Mouse (Mus musculus): ENCODE measurements around the gene Bcl2l12. TPM values are rescaled to one million over a fixed set of nuclear protein-coding genes. Genes with fewer than 3 reads are reported as not detected.

Gene Bcl2l12
- total RNA-seq (2014; rRNA removed; ENCODE audit: low replicate concordance) (20.3 and 22.0 TPM in 2 replicates), polyA plus RNA-seq (2015; fragmentation: Nextera tagmentation; extraction: Ambion mirVana) (25.5 and 27.5 TPM in 2 replicates)

- H3K4me3 ChIP-seq (ENCODE audit: low read depth, low read length), result peak within 1 kb of the TSS; percentile 75
- no peak for TF ChIP-seq CTCF (IDR thresholded peaks at IDR 0.05; ENCODE audit: low read depth)
- peak within 1 kb of the TSS; percentile 73 for H3K4me2 ChIP-seq (ENCODE audit: low read depth, low read length)
- ATAC-seq (ENCODE audit: insufficient read depth, low read depth) (no peak; the same call in 1 of the 2 replicates), DNase-seq (ENCODE audit: low spot score) (no peak)
- peak within 1 kb of the TSS; percentile 83 for H3K27ac ChIP-seq (ENCODE audit: low read depth)
- H3K36me3 ChIP-seq (replicated peaks; ENCODE audit: control insufficient read depth, insufficient read depth, low read length), result peaks cover 49% of the 10 kb centered on the region
- H3K4me1 ChIP-seq (ENCODE audit: control insufficient read depth, insufficient read depth), result peaks cover 17% of the 10 kb centered on the region
- 2% methylated on average over 18 of the region's 18 CpGs for WGBS
- H3K9ac ChIP-seq (replicated peaks; ENCODE audit: low read depth, low read length), result peak within 1 kb of the TSS; percentile 78
- no peaks in the 10 kb centered on the region for H3K9me3 ChIP-seq (replicated peaks; ENCODE audit: control insufficient read depth, low read length)
- no peaks in the 10 kb centered on the region for H3K27me3 ChIP-seq (ENCODE audit: control insufficient read depth, insufficient read depth, low read length)
Measured at GRCm38 (mm10) chr7:44998501-44998955, at the start of gene Bcl2l12. Gene Bcl2l12 (minus strand): TSS chr7:44998712.

- WGBS, result 98% methylated on average over 14 of the region's 14 CpGs
Measured at GRCm38 (mm10) chr7:45047491-45047890, 49.0 kb upstream of the Bcl2l12 start.

GRCm38 (mm10) chr7:45046853-45047350 lies 48.4 kb upstream of the Bcl2l12 start:
- peaks cover 10% of the 10 kb centered on the region for H3K4me1 ChIP-seq (ENCODE audit: control insufficient read depth, insufficient read depth)
- no peak overlapping the region for H3K4me3 ChIP-seq (ENCODE audit: low read depth, low read length)
- H3K27ac ChIP-seq (ENCODE audit: low read depth), result no peak overlapping the region
- ATAC-seq (ENCODE audit: insufficient read depth, low read depth), result no peak
- TF ChIP-seq EP300 (IDR thresholded peaks at IDR 0.05; ENCODE audit: low read depth) (no peak), CTCF (IDR thresholded peaks at IDR 0.05; ENCODE audit: low read depth) (no peak)
- no peak for DNase-seq (ENCODE audit: low spot score)
- WGBS, result 93% methylated on average over 26 of the region's 26 CpGs
- no peak overlapping the region for H3K4me2 ChIP-seq (ENCODE audit: low read depth, low read length)
- no peak overlapping the region for H3K9ac ChIP-seq (replicated peaks; ENCODE audit: low read depth, low read length)
- H3K9me3 ChIP-seq (replicated peaks; ENCODE audit: control insufficient read depth, low read length), result no peaks in the 10 kb centered on the region
- no peaks in the 10 kb centered on the region for H3K27me3 ChIP-seq (ENCODE audit: control insufficient read depth, insufficient read depth, low read length)
- H3K36me3 ChIP-seq (replicated peaks; ENCODE audit: control insufficient read depth, insufficient read depth, low read length), result peaks cover 88% of the 10 kb centered on the region

More at GRCm38 (mm10) chr7:45047491-45047890, 49.0 kb upstream of the Bcl2l12 start:
- no peaks in the 10 kb centered on the region for H3K27me3 ChIP-seq (ENCODE audit: control insufficient read depth, insufficient read depth, low read length)
- no peak for ATAC-seq (ENCODE audit: insufficient read depth, low read depth)
- no peak overlapping the region for H3K9ac ChIP-seq (replicated peaks; ENCODE audit: low read depth, low read length)
- DNase-seq (ENCODE audit: low spot score), result no peak
- no peaks in the 10 kb centered on the region for H3K9me3 ChIP-seq (replicated peaks; ENCODE audit: control insufficient read depth, low read length)
- TF ChIP-seq EP300 (IDR thresholded peaks at IDR 0.05; ENCODE audit: low read depth), result no peak
- TF ChIP-seq CTCF (IDR thresholded peaks at IDR 0.05; ENCODE audit: low read depth), result no peak
- H3K36me3 ChIP-seq (replicated peaks; ENCODE audit: control insufficient read depth, insufficient read depth, low read length), result peaks cover 83% of the 10 kb centered on the region
- H3K4me3 ChIP-seq (ENCODE audit: low read depth, low read length), result no peak overlapping the region
- H3K4me1 ChIP-seq (ENCODE audit: control insufficient read depth, insufficient read depth), result peaks cover 14% of the 10 kb centered on the region
- H3K4me2 ChIP-seq (ENCODE audit: low read depth, low read length), result no peak overlapping the region
- H3K27ac ChIP-seq (ENCODE audit: low read depth), result no peak overlapping the region

- Histone ChIP-seq H3K27ac (ENCODE audit: low read depth) (no peak overlapping the region), H3K4me2 (ENCODE audit: low read depth, low read length) (no peak overlapping the region), H3K27me3 (ENCODE audit: control insufficient read depth, insufficient read depth, low read length) (no peaks in the 10 kb centered on the region), H3K4me3 (ENCODE audit: low read depth, low read length) (no peak overlapping the region), H3K4me1 (ENCODE audit: control insufficient read depth, insufficient read depth) (no peaks in the 10 kb centered on the region), H3K9me3 (replicated peaks; ENCODE audit: control insufficient read depth, low read length) (no peaks in the 10 kb centered on the region), H3K36me3 (replicated peaks; ENCODE audit: control insufficient read depth, insufficient read depth, low read length) (peaks cover 99% of the 10 kb centered on the region), H3K9ac (replicated peaks; ENCODE audit: low read depth, low read length) (no peak overlapping the region)
- TF ChIP-seq CTCF (IDR thresholded peaks at IDR 0.05; ENCODE audit: low read depth) (no peak), EP300 (IDR thresholded peaks at IDR 0.05; ENCODE audit: low read depth) (no peak)
- ATAC-seq (ENCODE audit: insufficient read depth, low read depth) (no peak), DNase-seq (ENCODE audit: low spot score) (no peak)
- WGBS, result 93% methylated on average over 22 of the region's 22 CpGs
Measured at GRCm38 (mm10) chr7:45045741-45046140, 47.2 kb upstream of the Bcl2l12 start.

- no peak overlapping the region for H3K4me2 ChIP-seq (ENCODE audit: low read depth, low read length)
- H3K9ac ChIP-seq (replicated peaks; ENCODE audit: low read depth, low read length), result no peak overlapping the region
- WGBS, result 94% methylated on average over 14 of the region's 14 CpGs
- no peak for TF ChIP-seq CTCF (IDR thresholded peaks at IDR 0.05; ENCODE audit: low read depth)
- H3K4me1 ChIP-seq (ENCODE audit: control insufficient read depth, insufficient read depth), result no peaks in the 10 kb centered on the region
- H3K27me3 ChIP-seq (ENCODE audit: control insufficient read depth, insufficient read depth, low read length), result no peaks in the 10 kb centered on the region
- ATAC-seq (ENCODE audit: insufficient read depth, low read depth), result no peak
- DNase-seq (ENCODE audit: low spot score), result no peak
- no peak overlapping the region for H3K27ac ChIP-seq (ENCODE audit: low read depth)
- no peaks in the 10 kb centered on the region for H3K9me3 ChIP-seq (replicated peaks; ENCODE audit: control insufficient read depth, low read length)
- H3K36me3 ChIP-seq (replicated peaks; ENCODE audit: control insufficient read depth, insufficient read depth, low read length), result peaks cover 98% of the 10 kb centered on the region
- no peak overlapping the region for H3K4me3 ChIP-seq (ENCODE audit: low read depth, low read length)
Measured at GRCm38 (mm10) chr7:45043307-45043706, 44.8 kb upstream of the Bcl2l12 start.

- Histone ChIP-seq H3K9me3 (replicated peaks; ENCODE audit: control insufficient read depth, low read length) (no peaks in the 10 kb centered on the region), H3K27ac (ENCODE audit: low read depth) (no peak overlapping the region), H3K27me3 (ENCODE audit: control insufficient read depth, insufficient read depth, low read length) (no peaks in the 10 kb centered on the region), H3K36me3 (replicated peaks; ENCODE audit: control insufficient read depth, insufficient read depth, low read length) (peaks cover 97% of the 10 kb centered on the region), H3K4me3 (ENCODE audit: low read depth, low read length) (no peak overlapping the region), H3K9ac (replicated peaks; ENCODE audit: low read depth, low read length) (no peak overlapping the region), H3K4me1 (ENCODE audit: control insufficient read depth, insufficient read depth) (no peaks in the 10 kb centered on the region), H3K4me2 (ENCODE audit: low read depth, low read length) (no peak overlapping the region)
- ATAC-seq (ENCODE audit: insufficient read depth, low read depth) (no peak), DNase-seq (ENCODE audit: low spot score) (no peak)
- TF ChIP-seq CTCF (IDR thresholded peaks at IDR 0.05; ENCODE audit: low read depth) (no peak), EP300 (IDR thresholded peaks at IDR 0.05; ENCODE audit: low read depth) (no peak)
- WGBS, result 83% methylated on average over 9 of the region's 9 CpGs
Measured at GRCm38 (mm10) chr7:45040851-45041250, 42.3 kb upstream of the Bcl2l12 start.

Data from heart, postnatal 0 days (tissue).